Mouse (Mus musculus): ENCODE measurements around the gene Plekhf1.

Plekhf1 gene

GRCm38 (mm10) chr7:38217417-38218171 lies 10.2 kb downstream of the Plekhf1 start:
- DNase-seq: peak; percentile 88

GRCm38 (mm10) chr7:38215697-38216096 lies 12.1 kb downstream of the Plekhf1 start:
- no peak for DNase-seq

- no peak for DNase-seq
These were observed 12.5 kb downstream of the Plekhf1 start for GRCm38 (mm10) chr7:38215281-38215680.

DNA sequence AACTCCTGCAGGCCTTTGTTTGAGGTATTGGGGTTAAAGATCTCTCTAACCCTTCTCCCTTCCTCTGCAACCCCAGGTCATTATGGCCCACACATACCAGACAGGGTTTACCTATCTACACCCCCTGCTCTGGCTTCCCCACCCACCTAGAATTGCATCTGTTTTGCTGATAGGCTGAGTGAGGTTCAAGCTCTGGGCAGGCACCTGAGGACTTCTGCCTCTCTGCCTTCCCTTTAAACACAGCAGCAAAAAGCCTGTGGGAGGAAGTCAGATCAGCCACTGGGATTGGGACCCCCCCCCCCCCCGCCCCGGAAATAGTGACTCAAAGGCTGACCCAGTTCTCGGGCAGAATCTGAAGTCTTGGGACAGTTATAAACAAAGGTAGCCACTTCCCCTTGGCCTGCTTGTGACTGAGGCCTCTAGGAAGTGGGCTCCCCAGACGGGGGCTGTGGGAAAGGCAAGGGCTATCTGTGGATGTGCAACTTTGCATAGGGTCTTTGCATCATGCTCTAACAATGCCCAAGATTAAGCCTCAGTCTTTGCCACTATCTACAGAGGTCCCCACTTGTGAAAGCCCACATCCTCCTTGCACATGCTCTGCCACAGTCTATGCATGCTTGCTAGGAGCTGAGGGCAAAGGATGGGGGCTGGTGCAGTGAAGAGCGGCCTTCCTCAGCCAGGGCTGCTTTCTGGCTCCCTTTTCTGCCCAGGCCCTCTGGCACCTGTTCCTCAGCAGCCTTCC lies 13.2 kb downstream of the Plekhf1 start:
- no peak for DNase-seq

GRCm38 (mm10) chr7:38212651-38213062 lies 15.2 kb downstream of the Plekhf1 start:
- no peak for DNase-seq

DNA sequence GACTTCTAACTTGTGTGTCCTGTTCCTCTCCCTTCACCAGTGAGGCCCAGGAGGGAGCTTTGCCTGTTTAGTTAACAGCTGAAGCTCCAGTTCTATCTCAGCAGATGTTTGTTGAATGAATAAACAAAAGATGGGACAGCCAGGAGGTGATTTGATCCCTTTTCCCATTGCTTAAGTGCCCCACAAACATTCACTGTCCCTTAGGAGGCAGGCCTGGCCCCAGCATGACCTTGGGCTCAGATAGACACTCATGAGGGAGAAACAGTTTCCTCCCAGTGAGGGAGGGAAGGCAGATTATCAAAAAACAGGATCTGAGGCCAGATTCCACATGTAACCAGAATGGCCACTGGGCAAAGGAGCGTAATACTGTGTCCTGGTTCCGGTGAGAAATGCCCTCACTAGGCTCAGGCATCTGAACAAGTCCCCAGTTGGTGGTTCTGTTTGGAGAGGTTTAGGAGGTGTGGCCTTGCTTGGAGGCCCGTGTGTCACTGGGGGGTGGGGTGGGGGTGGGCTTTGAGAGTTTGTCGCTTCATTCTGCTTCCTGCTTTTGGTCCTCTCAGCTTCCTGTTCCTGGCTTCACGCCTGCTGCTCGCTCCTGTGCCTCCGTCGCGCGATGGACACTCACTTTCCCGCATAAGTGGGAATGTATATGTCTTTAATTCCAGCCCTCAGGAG lies 18.2 kb downstream of the Plekhf1 start:
- no peak for DNase-seq

GRCm38 (mm10) chr7:38208969-38209368 lies 18.8 kb downstream of the Plekhf1 start:
- DNase-seq: no peak

DNA sequence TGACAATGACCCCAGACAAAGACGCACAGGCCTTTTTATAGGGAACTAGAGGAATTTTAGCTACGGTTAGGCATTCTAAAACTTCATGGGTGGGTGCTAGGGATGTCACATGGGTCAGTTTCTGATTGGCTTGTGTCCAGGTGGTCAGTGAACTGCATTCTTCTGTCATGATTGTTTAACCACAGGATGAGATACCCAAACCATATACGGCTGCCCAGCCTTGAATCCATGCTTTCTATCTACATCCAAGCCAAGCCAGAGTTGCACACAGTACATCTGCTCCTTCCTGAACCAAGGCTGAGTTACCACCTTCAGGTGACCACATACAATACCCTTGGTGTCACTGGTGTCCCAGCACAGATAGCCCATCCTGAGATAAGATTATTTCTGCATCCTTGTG lies 21.3 kb downstream of the Plekhf1 start:
- DNase-seq: no peak

DNA sequence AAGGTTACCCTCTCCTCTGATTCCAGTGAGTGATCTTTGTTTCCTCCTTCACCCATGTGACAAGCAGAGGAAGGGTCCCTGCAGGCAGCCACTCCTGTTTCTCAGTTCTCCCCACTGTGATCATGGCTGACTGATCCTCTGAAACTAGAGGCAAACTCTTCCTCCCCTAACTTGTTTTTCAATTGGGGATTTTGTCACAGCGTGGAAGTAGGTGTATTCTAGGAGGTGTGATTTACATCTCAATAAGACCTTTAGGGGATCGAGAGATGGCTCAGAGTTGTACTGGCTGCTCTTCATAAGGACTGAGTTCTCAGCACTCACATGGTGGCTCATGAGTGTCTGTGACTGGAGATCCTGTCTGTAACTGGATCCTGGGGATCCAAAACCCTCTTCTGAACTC lies 22.0 kb downstream of the Plekhf1 start:
- DNase-seq: no peak

GRCm38 (mm10) chr7:38204314-38204713 lies 23.5 kb downstream of the Plekhf1 start:
- no peak for DNase-seq

- no peak for DNase-seq
These were observed 26.5 kb downstream of the Plekhf1 start for GRCm38 (mm10) chr7:38201290-38201658.

GRCm38 (mm10) chr7:38200606-38201289 lies 27.1 kb downstream of the Plekhf1 start:
- peak; percentile 79 for DNase-seq

- no peak for DNase-seq
These were observed 27.8 kb downstream of the Plekhf1 start for GRCm38 (mm10) chr7:38199907-38200605.

DNA sequence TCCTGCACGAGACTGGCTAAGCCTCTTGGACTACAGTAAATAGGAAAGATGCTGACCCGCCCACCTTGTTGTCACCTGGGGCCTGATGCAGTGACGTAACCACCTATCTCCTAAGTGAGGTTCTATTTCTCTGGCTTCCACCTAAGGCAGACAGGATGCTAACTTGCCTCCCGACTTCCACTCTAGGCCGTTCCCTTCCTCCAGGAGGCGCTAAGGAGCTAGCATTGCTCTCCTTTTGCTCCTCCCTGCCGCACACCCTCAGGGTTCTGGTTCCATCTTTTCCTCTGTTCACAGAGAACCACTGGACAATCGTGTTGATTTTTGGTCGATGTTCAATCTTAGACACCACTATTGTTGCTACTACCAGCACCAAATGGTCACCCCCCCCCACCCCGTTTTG lies 36.2 kb downstream of the Plekhf1 start:
- DNase-seq: no peak

DNA sequence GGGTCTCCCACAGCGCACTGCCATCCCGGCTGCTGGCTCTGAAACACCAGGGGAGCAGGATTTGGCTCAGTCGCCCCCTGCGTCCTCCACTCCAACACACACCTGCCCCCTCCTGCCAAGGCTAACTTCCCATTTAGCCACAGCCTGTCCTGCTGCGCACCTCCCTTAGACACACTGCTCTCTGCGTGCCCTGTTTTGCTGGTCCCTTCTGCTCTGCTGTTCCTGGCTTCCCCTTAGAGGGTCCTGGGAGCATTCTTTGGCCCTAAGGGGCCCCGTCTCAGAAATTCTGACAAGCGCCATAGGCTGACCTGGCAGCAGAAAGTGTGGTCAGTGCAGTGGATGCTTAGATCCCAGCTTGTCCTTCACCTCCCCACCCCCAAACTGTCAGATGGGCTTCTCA lies 36.7 kb downstream of the Plekhf1 start:
- DNase-seq: no peak

- no peak for DNase-seq
These were observed 37.6 kb downstream of the Plekhf1 start for GRCm38 (mm10) chr7:38190056-38190835.

DNA sequence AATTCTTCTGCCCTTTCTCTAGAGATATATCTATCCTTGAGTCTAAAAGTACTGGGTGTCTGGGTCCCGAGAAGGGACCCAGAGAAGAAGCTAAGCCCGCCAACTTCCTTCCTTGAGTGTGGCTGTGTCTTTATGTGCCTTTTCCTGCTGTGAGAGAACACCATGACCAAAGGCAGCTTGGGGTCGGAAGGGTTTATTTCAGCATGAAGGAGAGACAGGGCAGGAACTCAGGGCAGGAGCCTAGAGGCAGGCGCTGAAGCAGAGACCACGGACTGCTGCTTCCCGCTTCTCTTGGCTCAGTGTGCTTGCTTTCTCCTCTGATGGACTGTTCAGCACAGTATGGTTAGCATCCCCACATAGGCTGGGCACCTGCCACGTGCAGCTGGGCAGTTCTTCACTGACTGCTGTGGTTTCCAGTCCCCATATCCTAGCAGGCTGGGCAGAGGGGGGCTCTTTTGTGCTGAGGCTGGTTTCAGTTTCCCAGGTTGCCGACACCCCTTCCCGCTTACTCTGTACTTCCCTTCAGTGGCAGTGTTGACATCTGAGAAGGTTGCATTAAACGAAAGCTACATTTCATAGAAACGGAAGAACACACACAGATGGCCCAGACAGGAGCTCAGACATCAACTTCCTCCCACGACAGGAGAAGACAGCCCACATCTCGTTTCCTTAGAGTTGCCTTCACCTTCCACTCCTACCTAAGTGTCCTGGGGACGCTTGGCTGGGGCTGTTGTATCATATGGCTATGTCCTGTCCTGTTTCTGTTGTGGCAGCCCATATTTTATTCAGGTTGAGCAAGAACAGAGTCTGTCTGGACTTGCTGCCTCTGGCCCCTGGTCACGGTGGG lies 38.5 kb downstream of the Plekhf1 start:
- peak; percentile 67 for DNase-seq

GRCm38 (mm10) chr7:38188281-38189075 lies 39.3 kb downstream of the Plekhf1 start:
- DNase-seq: no peak

- DNase-seq: no peak
These were observed 40.0 kb downstream of the Plekhf1 start for GRCm38 (mm10) chr7:38187796-38188195.

GRCm38 (mm10) chr7:38186861-38187260 lies 41.0 kb downstream of the Plekhf1 start:
- DNase-seq: no peak
